Mouse (Mus musculus) thymus, adult 18-20 months (tissue): ENCODE data around the gene Fbxo28.

Experiments
- DNase-seq, 2 experiments: peaks; one replicate each; pipeline ENCODE4 v3.0.0; 2022; ENCODE audit warnings: mixed read lengths in 2 of 2

Gene Fbxo28

DNA sequence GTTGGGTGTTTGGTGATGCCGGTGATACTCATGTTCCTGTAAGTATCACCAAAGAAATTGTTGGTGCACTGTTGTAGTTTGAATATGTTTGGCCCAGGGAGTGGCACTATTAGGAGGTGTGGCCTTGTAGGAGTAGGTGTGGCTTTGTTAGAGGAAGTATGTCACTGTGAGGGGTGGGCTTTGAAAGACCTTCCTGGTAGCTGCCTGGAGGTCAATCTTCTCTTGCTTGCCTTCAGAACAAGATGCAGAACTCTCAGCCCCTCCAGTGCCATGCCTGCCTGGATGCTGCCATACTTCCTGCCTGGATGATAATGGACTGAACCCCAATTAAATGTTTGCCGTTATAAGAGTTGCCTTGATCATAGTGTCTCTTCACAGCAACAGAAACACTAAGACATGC, 56.6 kb downstream of the Fbxo28 start:
- no peak for DNase-seq

DNA sequence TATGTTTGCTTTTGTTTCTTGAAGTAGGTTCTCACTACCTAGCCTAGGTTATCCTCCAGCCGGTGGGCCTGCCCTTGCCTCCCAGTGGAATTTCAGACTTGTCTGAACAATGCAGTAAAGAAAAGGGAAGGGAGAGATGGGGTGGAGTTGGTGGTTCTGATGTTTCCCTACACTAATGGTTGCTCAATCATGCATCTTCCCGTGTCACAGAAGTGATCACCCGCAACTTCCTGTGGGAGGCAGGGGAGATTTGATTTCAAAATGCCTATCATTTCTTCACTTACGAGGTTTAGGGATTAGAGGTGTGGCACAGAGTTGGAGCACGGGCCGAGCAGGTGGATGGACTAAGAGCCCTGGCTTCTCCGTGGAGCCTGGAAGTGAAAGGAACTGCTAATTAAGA, 58.2 kb downstream of the Fbxo28 start:
- DNase-seq = no peak

DNA sequence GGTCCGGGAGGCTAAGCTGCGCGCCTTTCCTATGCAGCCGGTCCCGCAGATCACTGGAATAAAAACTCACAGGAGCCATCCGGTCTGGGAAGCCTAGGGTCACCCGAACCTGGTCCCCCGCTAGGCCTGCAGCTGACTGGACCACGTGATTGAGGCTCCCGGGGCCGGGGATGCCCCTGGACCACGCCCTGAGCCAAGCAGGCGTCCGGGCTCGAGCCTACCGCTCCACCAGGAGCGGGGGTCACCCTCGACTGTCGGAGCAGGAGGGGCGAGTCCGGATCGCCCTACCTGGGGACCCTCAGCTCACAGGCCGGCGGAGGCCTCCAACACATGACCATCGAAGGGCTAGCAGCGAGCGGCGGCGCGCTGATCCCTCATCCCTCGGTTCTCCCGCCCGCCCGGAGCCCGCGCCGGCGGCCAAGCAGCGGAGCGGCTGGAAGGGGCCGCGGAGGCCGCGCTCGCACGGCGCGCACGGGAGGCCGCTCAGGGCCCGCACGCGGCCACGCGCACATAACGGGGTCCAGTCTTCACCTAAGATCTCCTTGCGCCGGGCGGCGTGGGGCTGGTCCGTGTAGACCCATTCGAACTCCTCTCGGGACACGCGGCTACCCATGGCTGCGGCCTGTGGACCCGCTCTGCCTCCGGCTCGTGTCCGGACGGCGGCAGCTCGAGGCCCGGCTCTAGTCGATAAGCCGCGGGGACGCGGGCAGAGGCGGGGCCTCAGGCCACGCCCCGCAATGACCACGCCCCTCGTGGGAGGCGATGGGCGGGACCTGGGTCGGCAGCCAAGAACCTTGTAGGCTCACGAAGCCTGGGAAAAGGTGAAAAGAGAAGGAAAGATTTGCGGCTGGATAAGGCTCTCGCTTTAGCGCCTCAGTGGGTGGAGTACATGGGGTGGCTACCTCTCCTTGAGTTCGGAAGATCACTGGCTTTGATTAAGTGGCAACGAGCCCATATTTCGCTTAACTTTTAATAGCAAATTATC, 59.0 kb downstream of the Fbxo28 start, which contains the start of gene Degs1:
Degs1 (minus strand) TSS at position 714 of the 985 bp plus-strand sequence.
- DNase-seq = peak; percentile 87 to 89

DNA sequence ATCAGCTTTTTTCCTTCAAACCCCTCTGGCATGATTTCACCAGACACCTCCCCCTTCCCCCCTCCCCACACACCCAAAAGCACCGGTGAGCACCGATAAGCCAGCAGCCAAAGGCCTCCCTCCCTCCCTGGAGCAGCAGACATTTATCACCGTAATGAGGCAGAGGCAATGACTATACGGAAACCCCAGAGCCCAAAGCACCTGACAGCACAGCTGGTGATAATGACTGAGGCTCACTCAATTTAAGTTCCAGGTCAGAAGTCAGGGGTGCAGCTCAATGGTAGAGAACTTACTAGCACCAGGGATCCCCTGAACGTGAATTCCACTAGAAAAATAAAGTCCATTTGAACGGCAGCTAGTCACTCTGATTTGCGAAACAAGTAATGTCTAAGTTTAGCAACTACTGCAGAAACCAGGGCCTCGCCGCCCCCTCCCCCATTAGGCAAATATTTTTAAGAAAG, 60.1 kb downstream of the Fbxo28 start:
- peak in 1 of 2 experiments; percentile 35 for DNase-seq

DNA sequence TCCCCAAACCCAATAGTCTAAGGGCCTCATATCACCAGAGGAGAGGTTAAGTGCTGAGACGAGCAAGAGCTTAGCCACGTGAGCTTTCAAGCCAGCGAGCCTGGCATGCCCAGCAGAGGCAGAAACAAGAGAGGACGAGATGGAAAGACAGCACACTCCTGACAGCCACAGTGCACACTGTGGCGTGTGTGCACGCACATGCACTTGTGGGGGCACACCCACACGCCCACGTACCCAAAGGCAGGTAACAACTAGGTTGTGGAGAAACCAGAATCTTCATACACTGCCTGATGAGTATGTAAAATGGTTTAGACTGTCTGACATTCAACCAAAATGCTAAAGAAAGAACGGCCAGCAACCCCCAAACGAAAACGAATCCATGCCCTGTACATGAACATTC, 60.9 kb downstream of the Fbxo28 start:
- DNase-seq = no peak

DNA sequence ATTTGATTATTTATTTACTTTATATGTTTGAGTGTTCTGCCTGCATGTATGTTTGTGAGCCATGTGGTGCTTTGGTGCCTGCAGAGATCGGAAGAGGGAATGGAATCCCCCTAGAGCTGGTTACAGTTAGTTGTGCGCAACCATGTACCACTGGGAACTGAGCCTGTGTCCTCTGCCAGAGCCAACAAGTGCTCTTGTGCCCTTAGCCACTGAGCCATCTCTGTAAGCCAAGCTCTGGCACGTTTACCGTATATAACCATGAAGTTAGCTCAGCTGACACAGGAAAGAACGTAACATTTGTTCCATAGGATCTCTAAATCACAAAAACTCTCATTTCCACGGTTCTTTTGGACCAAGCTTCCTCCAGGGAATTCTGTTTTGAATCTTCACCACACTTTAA, 61.4 kb downstream of the Fbxo28 start:
- DNase-seq = no peak

DNA sequence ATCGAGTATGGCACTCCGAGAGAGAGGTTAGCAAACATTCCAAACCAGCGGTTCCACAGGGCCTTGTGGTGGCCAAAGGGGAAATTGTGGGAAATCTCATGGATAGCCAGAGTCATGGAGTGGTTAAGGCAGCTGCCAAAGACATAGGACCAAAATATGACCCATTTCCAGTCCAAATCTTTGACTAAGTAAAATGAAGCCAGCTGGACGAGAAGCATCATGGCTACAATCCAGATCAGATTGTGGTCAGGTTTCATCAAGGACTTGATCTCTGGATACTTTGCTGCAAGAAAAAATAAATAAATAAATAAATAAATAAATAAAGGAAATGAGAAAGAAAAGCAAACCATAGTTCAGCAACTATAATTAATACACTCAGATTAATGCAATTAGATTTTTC, 62.0 kb downstream of the Fbxo28 start:
- DNase-seq = no peak

DNA sequence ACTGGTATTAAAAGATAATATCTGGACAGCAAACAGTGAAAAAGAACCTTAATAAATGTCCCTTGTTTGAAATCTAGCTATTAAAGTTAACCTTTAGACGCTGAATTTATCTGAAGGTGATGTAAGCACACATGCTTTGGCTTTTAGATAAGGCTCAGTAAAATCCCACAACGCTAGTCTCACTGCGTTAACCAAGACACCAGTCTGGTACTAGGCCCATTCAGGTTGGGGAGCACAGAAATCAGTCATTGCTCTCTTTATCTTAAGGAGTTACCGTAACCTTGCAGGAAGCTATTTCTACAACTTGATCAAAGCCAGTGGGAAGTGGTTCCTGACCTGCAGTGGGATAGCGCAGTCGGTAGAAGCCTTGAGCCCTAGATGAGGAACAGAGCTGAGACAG, 66.3 kb downstream of the Fbxo28 start:
- no peak for DNase-seq

DNA sequence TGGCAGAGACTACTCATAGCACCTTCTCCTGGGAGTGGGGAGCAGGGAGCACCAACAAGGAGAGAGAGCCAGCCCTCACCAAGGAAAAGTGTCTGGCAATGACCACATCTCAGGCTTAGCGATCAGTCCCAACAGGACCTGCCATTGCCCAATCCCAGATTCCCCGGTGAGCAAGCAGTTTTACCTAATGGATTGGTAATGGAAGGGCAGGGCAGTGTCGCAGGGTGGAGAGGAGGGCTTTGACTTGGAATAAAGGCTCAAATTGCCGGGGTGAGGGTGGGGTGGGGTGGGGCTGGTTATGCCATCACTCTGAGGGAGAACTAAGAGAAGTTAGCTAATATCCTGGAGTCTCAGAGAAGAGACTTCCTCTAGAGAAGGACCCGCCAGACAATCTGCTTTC, 69.8 kb downstream of the Fbxo28 start:
- no peak for DNase-seq

DNA sequence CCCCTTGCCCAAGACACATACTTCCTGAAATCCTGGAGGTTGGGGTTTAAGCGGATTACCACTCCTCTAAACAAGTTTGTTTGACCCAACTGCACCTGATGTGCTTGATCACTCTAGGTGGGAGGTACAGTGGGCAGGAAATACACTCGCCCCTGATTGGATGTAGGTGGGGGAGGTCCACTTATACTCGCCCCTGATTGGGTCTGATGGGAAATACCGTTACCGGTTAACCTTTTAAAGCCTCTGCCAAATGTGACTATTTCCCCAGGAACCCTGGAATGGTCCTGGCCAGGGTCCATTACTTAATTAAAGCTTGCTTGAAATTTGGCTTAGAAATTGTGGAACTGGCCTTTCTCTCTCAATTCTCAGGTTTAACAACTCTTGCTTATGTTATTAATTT, 70.3 kb downstream of the Fbxo28 start:
- no peak for DNase-seq

DNA sequence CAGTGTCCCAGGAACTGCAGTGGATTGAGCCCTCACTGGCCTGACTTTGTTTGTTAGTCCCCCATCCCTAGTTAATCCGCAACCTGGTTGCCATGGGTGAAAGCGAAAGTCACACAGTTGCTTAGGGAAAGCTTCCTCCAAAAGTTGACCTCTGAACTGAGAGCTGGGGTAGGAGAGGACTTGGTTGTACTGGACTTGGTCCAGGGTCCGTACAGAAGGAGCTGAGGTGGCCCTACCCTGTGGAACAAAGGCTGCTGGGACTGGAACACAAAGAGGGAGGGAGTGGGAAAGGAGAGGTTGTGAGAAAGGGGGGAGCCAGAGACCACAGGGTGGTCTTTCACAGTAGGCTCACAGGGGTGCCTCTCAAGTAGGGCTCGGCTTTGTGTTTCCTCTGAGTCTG, 73.1 kb downstream of the Fbxo28 start:
- no peak for DNase-seq

DNA sequence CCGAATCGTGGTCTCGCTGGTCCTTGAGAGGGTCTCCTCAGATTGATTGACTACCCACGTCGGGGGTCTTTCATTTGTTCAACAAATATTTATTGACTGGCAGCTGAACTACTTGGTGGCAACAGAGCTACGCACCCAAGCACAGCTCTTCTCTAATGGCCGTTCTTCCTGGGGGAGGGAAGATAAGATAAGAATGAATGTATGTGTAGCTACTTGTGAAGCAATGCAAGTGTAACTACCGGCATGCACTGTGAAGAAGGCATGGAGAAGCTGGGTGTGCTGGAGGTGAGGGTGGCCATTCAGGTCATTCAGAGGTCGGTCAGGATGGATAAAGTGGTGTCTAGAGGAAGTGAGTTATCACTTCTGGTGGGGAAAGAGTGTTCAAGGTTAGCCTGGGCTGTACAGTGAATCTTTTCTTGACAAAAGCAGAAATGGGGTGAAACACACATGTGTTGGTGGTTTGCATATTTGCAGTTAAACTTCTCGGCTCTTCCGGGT, 75.4 kb downstream of the Fbxo28 start:
- no peak for DNase-seq
